Mouse (Mus musculus) limb, embryonic 14.5 days (tissue): ENCODE data around the gene Gpd1. TPM values are rescaled to one million over a fixed set of nuclear protein-coding genes. Genes with fewer than 3 reads are reported as not detected.

ENCODE experiments used
- ATAC-seq: fragments of 200-750 bp; cut with Nextera tagmentation; 2 replicates; pipeline ENCODE4 v1.8.0; 2017; ENCODE audit warnings: low read depth, moderate number of reproducible peaks, moderate TSS enrichment; ENCODE audit not compliant: low FRiP score
- DNase-seq: peaks from one replicate; pipeline ENCODE4 v3.0.0-alpha.2; 2015; ENCODE audit warnings: low spot score
- H3K27ac ChIP-seq: fragments of 300-500 bp; sonication (generic); replicated peaks from 2 replicates; pipeline ENCODE4 v1.5.1; 2014; ENCODE audit warnings: low read depth, mild to moderate bottlenecking, low read length, moderate library complexity, mixed read lengths
- H3K27me3 ChIP-seq: fragments of 300-500 bp; sonication (generic); 2 replicates; pipeline ENCODE4 v1.6.1; 2014; ENCODE audit warnings: low read length, mixed read lengths; ENCODE audit not compliant: control insufficient read depth, insufficient read depth
- H3K36me3 ChIP-seq: fragments of 300-500 bp; sonication (generic); 2 replicates; pipeline ENCODE4 v1.6.1; 2014; ENCODE audit warnings: mild to moderate bottlenecking, low read length, moderate library complexity, mixed read lengths; ENCODE audit not compliant: control insufficient read depth, insufficient read depth
- H3K4me1 ChIP-seq: fragments of 300-500 bp; sonication (generic); 2 replicates; pipeline ENCODE4 v1.6.1; 2014; ENCODE audit warnings: antibody characterized with exemption, low read length, mixed read lengths; ENCODE audit not compliant: control insufficient read depth, insufficient read depth
- H3K4me2 ChIP-seq: fragments of 300-500 bp; sonication (generic); replicated peaks from 2 replicates; pipeline ENCODE4 v1.6.1; 2014; ENCODE audit warnings: low read depth, mild to moderate bottlenecking, low read length, moderate library complexity; ENCODE audit not compliant: severe bottlenecking
- H3K4me3 ChIP-seq: fragments of 300-500 bp; sonication (generic); replicated peaks from 2 replicates; pipeline ENCODE4 v1.5.1; 2014; ENCODE audit warnings: low read length
- H3K9ac ChIP-seq: fragments of 300-500 bp; sonication (generic); 2 replicates; pipeline ENCODE4 v1.6.1; 2014; ENCODE audit warnings: mild to moderate bottlenecking, low read depth, low read length, moderate library complexity; ENCODE audit not compliant: severe bottlenecking
- H3K9me3 ChIP-seq: fragments of 300-500 bp; sonication (generic); 2 replicates; pipeline ENCODE4 v1.6.1; 2016; ENCODE audit warnings: low read length; ENCODE audit not compliant: control insufficient read depth
- POLR2A ChIP-seq: fragments of 200-500 bp; IDR thresholded peaks from 2 replicates; pipeline ENCODE4 v1.8.0; 2012; ENCODE audit warnings: inconsistent platforms, mild to moderate bottlenecking, moderate library complexity, borderline replicate concordance; ENCODE audit not compliant: insufficient read depth, insufficient read length; ENCODE audit errors: extremely low read depth
- WGBS: fragments of 180-500 bp; shearing (Covaris S2); extraction: QIAGEN DNeasy Blood & Tissue Kit; methylation state at CpG from one replicate; pipeline ENCODE4 v1.1.7; 2014; 5-methylcytosine and 5-hydroxymethylcytosine counted together
- polyA plus RNA-seq, 2 experiments: library from polyadenylated mRNA; depleted of rRNA in 1 of 2; stranded (reverse) in 1 of 2; unstranded in 1 of 2; fragments of >200 nt; fragmentation: Nextera tagmentation in 1 of 2; extraction: Ambion mirVana in 1 of 2; gene quantifications; 2 replicates each; pipeline versions ENCODE4 v1.2.1 to v1.2.3; 2012 to 2014

Gpd1 gene
- polyA plus RNA-seq, 2 experiments, result 0.22 to 1.4 TPM

- H3K4me3 ChIP-seq, result no peak overlapping the region
- H3K4me1 ChIP-seq, result no peaks in the 10 kb centered on the region
- H3K4me2 ChIP-seq, result no peak overlapping the region
- no peak overlapping the region for H3K27ac ChIP-seq
- H3K9me3 ChIP-seq, result no peaks in the 10 kb centered on the region
- H3K9ac ChIP-seq, result no peak overlapping the region
- WGBS, result 93% methylated on average over 3 of the region's 3 CpGs
- H3K36me3 ChIP-seq, result peaks cover 73% of the 10 kb centered on the region
- no peaks in the 10 kb centered on the region for H3K27me3 ChIP-seq
- TF ChIP-seq POLR2A, result no peak
- DNase-seq (no peak), ATAC-seq (no peak)
These were observed 3.7 kb upstream of the Gpd1 start for GRCm38 (mm10) chr15:99713569-99713968.

GRCm38 (mm10) chr15:99714206-99714605 is 3.1 kb upstream of the Gpd1 start:
- H3K27ac ChIP-seq, result no peak overlapping the region
- 66% methylated on average over 4 of the region's 4 CpGs for WGBS
- no peaks in the 10 kb centered on the region for H3K4me1 ChIP-seq
- no peaks in the 10 kb centered on the region for H3K9me3 ChIP-seq
- no peak for TF ChIP-seq POLR2A
- no peak for DNase-seq
- no peak for ATAC-seq
- H3K9ac ChIP-seq, result no peak overlapping the region
- peaks cover 67% of the 10 kb centered on the region for H3K36me3 ChIP-seq
- no peak overlapping the region for H3K4me2 ChIP-seq
- no peaks in the 10 kb centered on the region for H3K27me3 ChIP-seq
- no peak overlapping the region for H3K4me3 ChIP-seq

GRCm38 (mm10) chr15:99714858-99715257 is 2.5 kb upstream of the Gpd1 start:
- Histone ChIP-seq H3K9me3 (no peaks in the 10 kb centered on the region), H3K9ac (no peak overlapping the region), H3K36me3 (peaks cover 60% of the 10 kb centered on the region), H3K4me2 (no peak overlapping the region), H3K27me3 (no peaks in the 10 kb centered on the region), H3K4me1 (no peaks in the 10 kb centered on the region), H3K4me3 (no peak overlapping the region), H3K27ac (no peak overlapping the region)
- 50% methylated on average over 7 of the region's 7 CpGs for WGBS
- DNase-seq, result peak; percentile 80
- TF ChIP-seq POLR2A, result no peak
- ATAC-seq, result peak; percentile 34; the same call in 1 of the 2 replicates

- Histone ChIP-seq H3K27ac (no peak overlapping the region), H3K4me3 (no peak overlapping the region), H3K4me1 (no peaks in the 10 kb centered on the region), H3K36me3 (peaks cover 55% of the 10 kb centered on the region), H3K9me3 (no peaks in the 10 kb centered on the region), H3K9ac (no peak overlapping the region), H3K4me2 (no peak overlapping the region), H3K27me3 (no peaks in the 10 kb centered on the region)
- DNase-seq (no peak), ATAC-seq (peak; percentile 1; the same call in 1 of the 2 replicates)
- no peak for TF ChIP-seq POLR2A
- WGBS, result 77% methylated on average over 13 of the region's 13 CpGs
These were observed 1.9 kb upstream of the Gpd1 start for GRCm38 (mm10) chr15:99715361-99715865.

- Histone ChIP-seq H3K4me1 (no peaks in the 10 kb centered on the region), H3K9ac (no peak overlapping the region), H3K27me3 (no peaks in the 10 kb centered on the region), H3K27ac (no peak overlapping the region), H3K4me2 (no peak overlapping the region), H3K4me3 (no peak overlapping the region), H3K36me3 (peaks cover 54% of the 10 kb centered on the region), H3K9me3 (no peaks in the 10 kb centered on the region)
- WGBS, result 74% methylated on average over 11 of the region's 11 CpGs
- DNase-seq (no peak), ATAC-seq (no peak)
- no peak for TF ChIP-seq POLR2A
These were observed 1.2 kb upstream of the Gpd1 start for GRCm38 (mm10) chr15:99715982-99716746.

GRCm38 (mm10) chr15:99716814-99717213 is 501 bp upstream of the Gpd1 start:
- DNase-seq (no peak), ATAC-seq (no peak)
- H3K27ac ChIP-seq, result no peak overlapping the region
- 93% methylated on average over 12 of the region's 12 CpGs for WGBS
- no peak overlapping the region for H3K4me2 ChIP-seq
- no peaks in the 10 kb centered on the region for H3K9me3 ChIP-seq
- peaks cover 50% of the 10 kb centered on the region for H3K36me3 ChIP-seq
- TF ChIP-seq POLR2A, result no peak
- no peak overlapping the region for H3K4me3 ChIP-seq
- no peaks in the 10 kb centered on the region for H3K4me1 ChIP-seq
- no peak overlapping the region for H3K9ac ChIP-seq
- no peaks in the 10 kb centered on the region for H3K27me3 ChIP-seq
